Mouse (Mus musculus) megakaryocyte, adult 5-6 weeks (primary cell): ENCODE data around the gene Snx33. TPM values are rescaled to one million over a fixed set of nuclear protein-coding genes. Genes with fewer than 3 reads are reported as not detected.
"Not testable (repeated sequence)": the region's sequence is repeated elsewhere in the genome, so short reads cannot be mapped to it uniquely, and the experiment has no call there.

Experiments used
- ATAC-seq: 2 replicates; pipeline ENCODE4 v1.8.0; 2016; ENCODE audit warnings: mild to moderate bottlenecking, inconsistent platforms; ENCODE audit not compliant: poor library complexity, severe bottlenecking
- total RNA-seq, 2 experiments: library from RNA; stranded (forward) in 1 of 2; stranded (reverse) in 1 of 2; fragments of 153-499, 151-499 nt in 1 of 2; fragments of 221-1000, 200-1000 nt in 1 of 2; gene quantifications; 2 replicates each; pipeline versions ENCODE4 v1.2.3 to v1.2.4; 2015 to 2017

Snx33 gene
- total RNA-seq, 2 experiments from 2014 or later = 2.2 to 4.0 TPM

GRCm38 (mm10) chr9:56926025-56926360, 2.2 kb downstream of the Snx33 start:
- ATAC-seq = no peak

GRCm38 (mm10) chr9:56925291-56926024, 2.7 kb downstream of the Snx33 start:
- ATAC-seq = no peak

GRCm38 (mm10) chr9:56924651-56925027, 3.5 kb downstream of the Snx33 start:
- ATAC-seq = no peak

GRCm38 (mm10) chr9:56923841-56924650, 4.1 kb downstream of the Snx33 start:
- ATAC-seq = no peak

- ATAC-seq = no peak
Observed at GRCm38 (mm10) chr9:56922746-56923145, 5.4 kb downstream of the Snx33 start.

- no peak for ATAC-seq
Observed at GRCm38 (mm10) chr9:56918466-56918865, 9.7 kb downstream of the Snx33 start.

- no peak for ATAC-seq
Observed at GRCm38 (mm10) chr9:56917131-56917530, 11.0 kb downstream of the Snx33 start.

- ATAC-seq = no peak
Observed at GRCm38 (mm10) chr9:56915695-56916410, 12.3 kb downstream of the Snx33 start.

GRCm38 (mm10) chr9:56915116-56915515, 13.1 kb downstream of the Snx33 start:
- ATAC-seq = no peak

GRCm38 (mm10) chr9:56913991-56914390, 14.2 kb downstream of the Snx33 start:
- no peak for ATAC-seq

GRCm38 (mm10) chr9:56911017-56911416, 17.2 kb downstream of the Snx33 start:
- ATAC-seq = no peak

GRCm38 (mm10) chr9:56909991-56910390, 18.2 kb downstream of the Snx33 start:
- not testable (repeated sequence) for ATAC-seq

- no peak for ATAC-seq
Observed at GRCm38 (mm10) chr9:56907549-56907948, 20.6 kb downstream of the Snx33 start.

- no peak for ATAC-seq
Observed at GRCm38 (mm10) chr9:56903662-56904061, 24.5 kb downstream of the Snx33 start.

- ATAC-seq = no peak
Observed at GRCm38 (mm10) chr9:56901187-56901586, 27.0 kb downstream of the Snx33 start.

GRCm38 (mm10) chr9:56900571-56900970, 27.6 kb downstream of the Snx33 start:
- ATAC-seq = no peak

- no peak for ATAC-seq
Observed at GRCm38 (mm10) chr9:56900060-56900459, 28.1 kb downstream of the Snx33 start.

- no peak for ATAC-seq
Observed at GRCm38 (mm10) chr9:56899409-56899808, 28.8 kb downstream of the Snx33 start.

GRCm38 (mm10) chr9:56896779-56897178, 31.4 kb downstream of the Snx33 start:
- ATAC-seq = no peak

- ATAC-seq = no peak
Observed at GRCm38 (mm10) chr9:56894006-56894405, 34.2 kb downstream of the Snx33 start.

GRCm38 (mm10) chr9:56893313-56893712, 34.9 kb downstream of the Snx33 start:
- ATAC-seq = no peak

- ATAC-seq = no peak
Observed at GRCm38 (mm10) chr9:56892111-56892510, 36.1 kb downstream of the Snx33 start.
